Mouse (Mus musculus) lung, embryonic 14.5 days (tissue): ENCODE measurements around the gene Plekha6. TPM values are rescaled to one million over a fixed set of nuclear protein-coding genes. Genes with fewer than 3 reads are reported as not detected.

Source experiments
- ATAC-seq: fragments of 200-750 bp; cut with Nextera tagmentation; 2 replicates; pipeline ENCODE4 v1.8.0; 2017; ENCODE audit warnings: mild to moderate bottlenecking, moderate TSS enrichment, moderate library complexity; ENCODE audit not compliant: insufficient read depth
- DNase-seq: peaks from one replicate; pipeline ENCODE4 v3.0.0-alpha.2; 2015
- H3K27ac ChIP-seq: fragments of 300-500 bp; sonication (generic); 2 replicates; pipeline ENCODE4 v1.5.1; 2014; ENCODE audit warnings: low read depth, mild to moderate bottlenecking, moderate library complexity
- H3K27me3 ChIP-seq: fragments of 300-500 bp; sonication (generic); 2 replicates; pipeline ENCODE4 v1.6.1; 2014; ENCODE audit warnings: low read length, control low read depth; ENCODE audit not compliant: insufficient read depth
- H3K36me3 ChIP-seq: fragments of 300-500 bp; sonication (generic); 2 replicates; pipeline ENCODE4 v1.6.1; 2014; ENCODE audit warnings: control low read depth; ENCODE audit not compliant: insufficient read depth
- H3K4me1 ChIP-seq: fragments of 300-500 bp; sonication (generic); 2 replicates; pipeline ENCODE4 v1.6.1; 2014; ENCODE audit warnings: antibody characterized with exemption, control low read depth; ENCODE audit not compliant: insufficient read depth
- H3K4me2 ChIP-seq: fragments of 300-500 bp; sonication (generic); 2 replicates; pipeline ENCODE4 v1.6.1; 2014; ENCODE audit warnings: mild to moderate bottlenecking
- H3K4me3 ChIP-seq: fragments of 300-500 bp; sonication (generic); 2 replicates; pipeline ENCODE4 v1.5.1; 2014; ENCODE audit warnings: low read depth, low read length
- H3K9ac ChIP-seq: fragments of 300-500 bp; sonication (generic); 2 replicates; pipeline ENCODE4 v1.6.1; 2014
- H3K9me3 ChIP-seq: fragments of 300-500 bp; sonication (generic); 2 replicates; pipeline ENCODE4 v1.6.1; 2016; ENCODE audit warnings: low read depth, low read length, control low read depth
- CTCF ChIP-seq: IDR thresholded peaks from 2 replicates; pipeline ENCODE4 v1.5.1; 2016; ENCODE audit warnings: antibody characterized with exemption, low read depth
- WGBS: fragments of 180-500 bp; shearing (Covaris S2); extraction: QIAGEN DNeasy Blood & Tissue Kit; methylation state at CpG from one replicate; pipeline ENCODE4 v1.1.7; 2014; 5-methylcytosine and 5-hydroxymethylcytosine counted together
- polyA plus RNA-seq: library from polyadenylated mRNA; unstranded; fragments of >200 nt; fragmentation: Nextera tagmentation; extraction: Ambion mirVana; gene quantifications from 2 replicates; pipeline ENCODE4 v1.2.1, GENCODE M21; 2014

Gene Plekha6
- polyA plus RNA-seq, 1 experiment from 2014 or later, result 6.7 TPM

DNA sequence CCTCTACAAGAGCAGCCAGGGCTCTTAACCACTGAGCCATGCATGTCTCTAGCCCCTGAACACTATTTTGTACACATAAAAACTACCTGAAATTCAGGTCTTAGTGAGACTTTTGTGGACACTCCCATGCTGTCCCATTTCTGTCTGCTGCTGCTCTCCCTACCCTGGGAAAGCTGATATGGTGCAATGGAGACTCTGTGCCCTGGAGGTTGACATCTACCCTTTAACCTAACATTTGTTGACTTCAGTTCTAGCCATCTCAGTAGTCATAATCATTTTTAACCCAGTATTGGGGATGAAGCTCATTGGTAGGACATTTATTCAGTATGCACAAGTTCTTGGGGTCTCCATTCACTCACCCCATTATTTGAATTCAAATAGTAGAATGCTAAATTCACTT is 60.7 kb downstream of the Plekha6 start:
- no peak for TF ChIP-seq CTCF
- no peaks in the 10 kb centered on the region for H3K27me3 ChIP-seq
- no peak overlapping the region for H3K4me2 ChIP-seq
- DNase-seq, result no peak
- H3K4me3 ChIP-seq, result no peak overlapping the region
- peaks cover 8% of the 10 kb centered on the region; the same call in 1 of the 2 replicates for H3K4me1 ChIP-seq
- no peaks in the 10 kb centered on the region for H3K36me3 ChIP-seq
- no peak overlapping the region for H3K9ac ChIP-seq
- no peaks in the 10 kb centered on the region for H3K9me3 ChIP-seq
- no peak overlapping the region for H3K27ac ChIP-seq
- ATAC-seq, result no peak

DNA sequence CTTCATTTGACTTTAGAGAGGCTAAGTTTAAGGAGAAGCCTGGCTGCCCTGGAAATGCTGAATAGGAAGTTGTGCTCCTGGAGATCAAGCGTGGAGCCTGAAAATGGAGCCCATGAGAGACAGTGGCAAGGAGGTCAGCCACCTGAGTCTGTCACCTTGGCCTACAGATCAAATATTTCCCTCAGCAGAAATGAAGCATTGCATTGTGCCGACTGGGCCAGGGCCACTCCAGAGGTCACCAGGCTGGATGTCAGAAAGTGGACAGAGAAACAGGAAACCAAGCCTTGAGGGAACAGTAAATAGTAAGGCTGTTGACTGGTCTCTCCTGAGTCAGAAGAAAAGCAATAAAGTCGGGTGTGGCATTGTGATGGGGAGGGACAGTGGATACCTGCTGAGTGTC is 61.1 kb downstream of the Plekha6 start:
- Histone ChIP-seq H3K36me3 (no peaks in the 10 kb centered on the region), H3K9me3 (no peaks in the 10 kb centered on the region), H3K4me3 (no peak overlapping the region), H3K4me2 (no peak overlapping the region), H3K27me3 (no peaks in the 10 kb centered on the region), H3K4me1 (peaks cover 8% of the 10 kb centered on the region; the same call in 1 of the 2 replicates), H3K9ac (no peak overlapping the region), H3K27ac (no peak overlapping the region)
- WGBS, result 57% methylated on average over 3 of the region's 3 CpGs
- DNase-seq (no peak), ATAC-seq (no peak)
- no peak for TF ChIP-seq CTCF

DNA sequence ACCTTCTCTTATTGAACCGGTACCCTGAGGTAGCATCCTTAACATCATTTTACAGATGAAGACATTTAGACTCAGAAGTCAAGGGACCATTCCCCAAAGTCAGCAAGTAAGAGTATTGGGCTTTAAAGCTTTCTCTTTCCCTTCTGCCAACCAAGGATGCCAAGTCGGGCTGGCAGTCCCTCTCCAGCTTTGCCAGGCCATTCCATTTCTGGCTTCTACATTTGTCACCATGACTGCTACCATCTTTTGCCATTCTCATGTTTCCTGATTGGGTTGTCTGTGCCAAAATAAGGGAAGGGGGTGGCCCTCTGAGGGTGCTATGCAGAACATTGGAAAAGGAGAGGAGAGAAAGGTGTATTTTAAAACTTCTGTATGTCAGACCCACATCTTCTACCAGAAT is 61.6 kb downstream of the Plekha6 start:
- no peak for DNase-seq
- no peak overlapping the region for H3K4me2 ChIP-seq
- no peak overlapping the region for H3K4me3 ChIP-seq
- WGBS, result 80% methylated on average over 2 of the region's 2 CpGs
- H3K9me3 ChIP-seq, result no peaks in the 10 kb centered on the region
- H3K4me1 ChIP-seq, result peaks cover 8% of the 10 kb centered on the region; the same call in 1 of the 2 replicates
- no peak for ATAC-seq
- no peak for TF ChIP-seq CTCF
- H3K9ac ChIP-seq, result no peak overlapping the region
- H3K36me3 ChIP-seq, result no peaks in the 10 kb centered on the region
- no peaks in the 10 kb centered on the region for H3K27me3 ChIP-seq
- no peak overlapping the region for H3K27ac ChIP-seq

DNA sequence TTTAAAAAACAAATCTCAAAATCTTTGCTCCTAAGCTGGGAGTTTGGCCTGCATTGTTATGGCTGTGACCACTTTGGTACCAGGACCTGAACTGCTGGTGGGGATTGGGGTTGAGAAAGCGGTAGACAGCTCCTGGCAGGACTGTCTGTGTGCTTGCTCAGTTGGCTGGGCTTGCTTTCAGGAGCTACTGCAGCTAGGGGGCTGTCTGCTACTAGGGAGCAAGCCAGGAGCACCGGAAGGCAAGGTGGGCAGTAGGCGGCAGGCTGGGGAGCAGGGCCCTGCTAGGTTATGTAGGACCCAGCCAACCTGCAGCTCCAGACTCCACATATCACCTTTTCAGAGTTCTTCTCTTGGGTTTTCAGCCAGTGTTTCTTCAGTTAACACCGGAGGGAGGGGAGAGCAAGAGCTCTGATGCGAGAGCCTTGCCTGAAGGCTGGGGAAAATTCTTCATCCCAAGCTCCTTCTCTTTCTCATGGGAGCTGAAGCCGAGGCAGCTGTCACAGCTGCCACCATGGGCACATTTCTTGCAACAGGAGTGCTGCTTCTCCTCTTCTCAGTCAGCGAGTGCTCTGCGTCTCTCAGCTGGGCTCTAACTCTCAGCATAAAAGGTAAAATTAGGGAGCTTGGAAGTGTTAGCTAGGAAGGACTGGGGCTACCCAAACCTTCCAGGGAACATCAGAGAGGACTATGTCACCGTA is 62.1 kb downstream of the Plekha6 start:
- Histone ChIP-seq H3K9me3 (no peaks in the 10 kb centered on the region), H3K27ac (peak overlapping the region; percentile 27; the same call in 1 of the 2 replicates), H3K27me3 (no peaks in the 10 kb centered on the region), H3K4me3 (no peak overlapping the region), H3K4me2 (no peak overlapping the region), H3K4me1 (peaks cover 8% of the 10 kb centered on the region; the same call in 1 of the 2 replicates), H3K36me3 (no peaks in the 10 kb centered on the region), H3K9ac (no peak overlapping the region)
- WGBS, result 33% methylated on average over 9 of the region's 9 CpGs
- TF ChIP-seq CTCF, result peak; percentile 69
- no peak; the same call in 1 of the 2 replicates for ATAC-seq
- DNase-seq, result peak; percentile 60

DNA sequence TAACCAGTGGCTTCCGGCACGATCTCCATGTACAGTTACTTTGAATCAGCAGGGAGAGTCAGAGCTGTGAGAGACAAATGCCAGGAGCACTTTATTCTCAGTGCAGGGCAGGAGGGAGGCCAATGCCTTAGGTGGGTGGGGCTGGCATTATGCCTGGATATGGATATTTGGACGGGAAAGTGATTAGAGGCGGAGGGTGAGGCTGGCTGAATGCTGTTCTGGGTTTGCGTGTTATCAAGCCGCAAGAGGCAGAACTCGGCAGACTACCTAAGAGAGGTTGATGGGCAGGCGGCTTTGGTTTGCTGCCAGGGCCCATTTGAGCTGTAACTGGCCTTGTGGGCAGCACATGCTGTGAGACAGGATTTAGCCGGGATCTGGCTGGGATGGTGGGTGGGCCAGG is 62.9 kb downstream of the Plekha6 start:
- Histone ChIP-seq H3K36me3 (no peaks in the 10 kb centered on the region), H3K4me1 (peaks cover 8% of the 10 kb centered on the region; the same call in 1 of the 2 replicates), H3K9ac (no peak overlapping the region), H3K9me3 (no peaks in the 10 kb centered on the region), H3K27ac (peak overlapping the region; percentile 27; the same call in 1 of the 2 replicates), H3K4me2 (no peak overlapping the region), H3K27me3 (no peaks in the 10 kb centered on the region), H3K4me3 (no peak overlapping the region)
- ATAC-seq (peak; percentile 78), DNase-seq (peak; percentile 77)
- 26% methylated on average over 9 of the region's 9 CpGs for WGBS
- no peak for TF ChIP-seq CTCF

DNA sequence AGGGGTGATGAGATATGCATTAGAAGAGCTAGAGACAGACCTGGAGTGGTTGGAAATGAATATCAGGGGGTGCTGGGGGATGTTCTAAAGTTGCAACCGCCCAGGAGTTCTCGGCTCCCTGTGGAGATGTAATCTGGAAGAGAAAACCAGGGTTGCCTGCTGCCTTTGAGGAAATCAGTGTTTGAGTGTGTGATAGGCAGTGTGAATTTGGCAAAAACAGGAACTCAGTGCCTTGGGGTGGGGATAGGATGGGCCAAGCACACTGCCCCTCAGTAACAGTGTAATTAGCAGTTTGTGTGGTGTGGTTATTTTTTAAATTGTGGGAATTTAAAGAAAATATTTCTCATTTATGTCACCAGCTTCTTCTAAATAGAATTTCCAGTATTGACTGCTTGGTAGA is 63.4 kb downstream of the Plekha6 start:
- Histone ChIP-seq H3K9ac (no peak overlapping the region), H3K4me1 (peaks cover 8% of the 10 kb centered on the region; the same call in 1 of the 2 replicates), H3K4me3 (no peak overlapping the region), H3K27ac (peak overlapping the region; percentile 27; the same call in 1 of the 2 replicates), H3K36me3 (no peaks in the 10 kb centered on the region), H3K9me3 (no peaks in the 10 kb centered on the region), H3K4me2 (no peak overlapping the region), H3K27me3 (no peaks in the 10 kb centered on the region)
- no peak for TF ChIP-seq CTCF
- 61% methylated on average over 2 of the region's 2 CpGs for WGBS
- DNase-seq (no peak), ATAC-seq (no peak)

DNA sequence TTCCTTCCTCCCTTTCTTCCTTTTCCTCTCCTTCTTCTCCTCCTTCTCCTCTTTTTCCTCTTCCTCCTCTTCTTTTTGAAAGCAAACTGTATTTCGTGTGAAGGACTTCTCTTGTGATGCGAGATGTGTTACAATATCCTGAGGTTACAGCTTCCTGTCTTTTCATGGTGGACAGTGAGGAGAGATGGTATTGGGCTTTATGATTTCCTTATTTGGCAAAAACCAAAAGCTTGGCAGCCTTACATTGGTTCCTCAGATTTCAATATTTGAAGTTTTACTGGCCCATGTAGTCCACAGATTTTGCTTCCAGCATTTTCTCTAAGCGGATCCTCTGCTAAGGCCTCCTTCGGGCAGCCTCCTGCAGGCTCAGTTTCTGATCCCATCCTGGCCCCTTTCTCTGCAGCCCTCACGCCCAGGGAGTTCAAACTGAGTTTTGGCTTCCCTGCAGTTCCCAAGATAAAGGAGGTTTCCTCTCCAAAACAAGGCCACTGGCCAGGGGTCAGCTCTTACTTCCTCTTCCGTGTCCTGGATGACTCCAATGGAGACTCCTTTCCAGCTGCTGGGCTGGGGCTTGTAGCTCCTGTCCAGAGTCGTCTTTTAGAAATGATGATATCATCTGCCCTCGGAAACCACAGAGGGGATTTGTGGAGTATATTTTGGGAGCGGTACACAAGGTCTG is 64.9 kb downstream of the Plekha6 start:
- no peak overlapping the region for H3K9ac ChIP-seq
- DNase-seq, result no peak
- no peak for ATAC-seq
- H3K27ac ChIP-seq, result no peak overlapping the region
- H3K9me3 ChIP-seq, result no peaks in the 10 kb centered on the region
- peaks cover 8% of the 10 kb centered on the region; the same call in 1 of the 2 replicates for H3K4me1 ChIP-seq
- no peak overlapping the region for H3K4me3 ChIP-seq
- no peak for TF ChIP-seq CTCF
- no peaks in the 10 kb centered on the region for H3K36me3 ChIP-seq
- no peak overlapping the region for H3K4me2 ChIP-seq
- 55% methylated on average over 9 of the region's 9 CpGs for WGBS
- H3K27me3 ChIP-seq, result no peaks in the 10 kb centered on the region
